Mouse (Mus musculus) heart, adult 2 months (tissue): ENCODE data around the gene Serpina5. TPM values are rescaled to one million over a fixed set of nuclear protein-coding genes. Genes with fewer than 3 reads are reported as not detected.
"Not testable (repeated sequence)": the region's sequence is repeated elsewhere in the genome, so short reads cannot be mapped to it uniquely, and the experiment has no call there.

Experiments
- DNase-seq, 2 experiments: peaks; one replicate each; pipeline ENCODE4 v3.0.0; 2021
- H3K27ac ChIP-seq: fragments of 200-600 bp; 2 replicates; pipeline ENCODE4 v1.8.1; 2022
- H3K27me3 ChIP-seq: fragments of 200-500 bp; 2 replicates; pipeline ENCODE4 v1.6.1; 2012; ENCODE audit warnings: mild to moderate bottlenecking, low read length, inconsistent platforms, mixed read lengths; ENCODE audit not compliant: control insufficient read depth, insufficient read depth
- H3K36me3 ChIP-seq: fragments of 200-500 bp; 2 replicates; pipeline ENCODE4 v1.6.1; 2012; ENCODE audit warnings: low read length, inconsistent platforms; ENCODE audit not compliant: control insufficient read depth, insufficient read depth
- H3K4me1 ChIP-seq: fragments of 200-500 bp; 2 replicates; pipeline ENCODE4 v1.6.1; 2011; ENCODE audit warnings: low read length; ENCODE audit not compliant: control insufficient read depth, insufficient read depth
- H3K4me3 ChIP-seq: fragments of 200-600 bp; 2 replicates; pipeline ENCODE4 v1.8.1; 2022
- H3K79me2 ChIP-seq: fragments of 200-500 bp; replicated peaks from 2 replicates; pipeline ENCODE4 v1.6.1; 2012; ENCODE audit warnings: mild to moderate bottlenecking, inconsistent platforms, low read length, moderate library complexity, mixed read lengths; ENCODE audit not compliant: control insufficient read depth, insufficient read depth
- H3K9ac ChIP-seq: fragments of 200-500 bp; 2 replicates; pipeline ENCODE4 v1.6.1; 2012; ENCODE audit warnings: low read depth, mild to moderate bottlenecking, control low read depth, inconsistent platforms, low read length, mixed read lengths
- CTCF ChIP-seq: fragments of 200-600 bp; IDR thresholded peaks from 2 replicates; pipeline ENCODE4 v1.8.1; 2022; ENCODE audit warnings: antibody characterized with exemption, mild to moderate bottlenecking, moderate library complexity
- EP300 ChIP-seq: fragments of 200-500 bp; IDR thresholded peaks from 2 replicates; pipeline ENCODE4 v1.6.1; 2011; ENCODE audit warnings: low read depth, low read length, control low read depth; ENCODE audit not compliant: insufficient read depth
- POLR2A ChIP-seq: fragments of 200-500 bp; IDR thresholded peaks from 2 replicates; pipeline ENCODE4 v1.6.1; 2011; ENCODE audit warnings: mild to moderate bottlenecking, low read depth, low read length, control low read depth; ENCODE audit not compliant: insufficient read depth
- WGBS: fragments of 180-500 bp; shearing (Covaris S2); methylation state at CpG from one replicate; pipeline ENCODE4 v1.1.7; 2018; 5-methylcytosine and 5-hydroxymethylcytosine counted together
- intact Hi-C: fragments of 180-260 bp; cut with DNase I; formaldehyde crosslinking; loops from one replicate; pipeline ENCODE4 v1.15.1; 2025
- polyA plus RNA-seq: library from polyadenylated mRNA; depleted of rRNA; stranded (reverse); fragments of >200 nt; gene quantifications from 2 replicates; pipeline ENCODE4 v1.2.3, GENCODE M21; 2012
- total RNA-seq, 2 experiments: library from RNA; stranded (reverse); gene quantifications; 2 replicates each; pipeline ENCODE4 v1.2.3; 2021

Serpina5 gene
- total and polyA plus RNA-seq, 3 experiments, result not detected

GRCm38 (mm10) chr12:104108507-104108906 is 7.6 kb downstream of the Serpina5 start:
- intact Hi-C loops, result no loop called here
- Histone ChIP-seq H3K4me1 (no peaks in the 10 kb centered on the region), H3K4me3 (no peak overlapping the region), H3K9ac (no peak overlapping the region), H3K79me2 (no peaks in the 10 kb centered on the region), H3K27me3 (no peaks in the 10 kb centered on the region), H3K36me3 (no peaks in the 10 kb centered on the region), H3K27ac (no peak overlapping the region)
- TF ChIP-seq POLR2A, result no peak
- TF ChIP-seq CTCF, result no peak
- no peak for TF ChIP-seq EP300
- 71% methylated on average over 2 of the region's 2 CpGs for WGBS
- no peak for DNase-seq

DNA sequence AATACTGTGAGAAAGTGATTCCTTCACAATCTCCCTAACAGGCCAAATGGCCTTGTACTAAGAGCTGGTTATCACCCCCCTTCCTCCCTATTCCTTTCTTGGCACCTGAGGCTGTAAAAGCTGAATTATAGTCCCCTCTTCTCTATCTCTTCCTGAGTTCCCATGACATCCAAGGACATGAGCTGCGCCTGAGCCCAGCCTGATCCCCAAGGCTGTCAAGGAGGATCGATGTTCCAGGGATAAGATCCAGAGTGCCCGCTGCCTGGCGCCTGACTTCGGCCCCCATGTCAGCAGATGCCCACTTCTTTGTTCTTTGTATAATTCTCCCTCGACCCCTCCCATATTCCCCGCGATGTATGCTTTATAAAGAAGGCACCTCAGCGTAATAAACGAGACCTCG is 11.4 kb downstream of the Serpina5 start, which contains the start of gene Serpina3a:
TSS of gene Serpina3a (plus strand) at position 392 of the 400 bp plus-strand sequence.
- DNase-seq, H3K27me3 ChIP-seq, H3K36me3 ChIP-seq, H3K4me3 ChIP-seq, intact Hi-C loops, H3K79me2 ChIP-seq, H3K27ac ChIP-seq, H3K9ac ChIP-seq, H3K4me1 ChIP-seq: not testable (repeated sequence)
- 89% methylated on average over 11 of the region's 11 CpGs for WGBS

DNA sequence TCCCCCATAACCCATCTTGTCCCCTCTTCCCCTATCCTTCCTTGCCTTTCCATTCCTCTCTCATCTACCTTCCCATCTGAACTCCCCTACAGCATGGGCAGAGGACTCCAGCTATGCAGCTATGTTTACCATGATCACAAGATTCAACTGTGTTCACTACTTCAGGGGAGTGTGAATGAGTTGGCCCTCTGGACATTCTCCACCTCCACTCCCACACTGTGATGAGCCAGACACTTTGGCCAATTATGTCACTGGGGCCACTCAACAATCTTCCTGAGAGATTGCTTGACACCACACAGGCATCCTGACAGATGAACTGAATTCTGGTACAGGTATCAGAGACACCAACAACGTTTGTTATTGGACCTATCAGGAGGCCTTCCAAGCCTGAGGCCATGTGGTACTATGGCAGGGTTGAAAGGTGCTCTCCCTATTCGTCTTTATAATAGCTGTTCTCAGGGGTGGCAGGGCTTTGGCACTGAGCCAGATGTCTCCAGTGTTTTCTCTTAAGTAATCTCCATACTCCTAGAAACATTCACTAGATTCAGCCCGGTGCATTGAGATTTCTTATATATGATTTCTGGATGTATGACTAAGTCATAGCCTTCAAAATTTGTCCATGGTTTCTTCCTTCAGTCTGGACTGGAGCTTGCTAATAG is 14.1 kb downstream of the Serpina5 start:
- 34% methylated on average over 3 of the region's 3 CpGs for WGBS
- H3K4me3 ChIP-seq, result no peak overlapping the region
- intact Hi-C loops, result no loop called here

GRCm38 (mm10) chr12:104123097-104123496 is 22.2 kb downstream of the Serpina5 start:
- Histone ChIP-seq H3K27me3 (no peaks in the 10 kb centered on the region), H3K36me3 (no peaks in the 10 kb centered on the region), H3K79me2 (no peaks in the 10 kb centered on the region), H3K4me3 (no peak overlapping the region), H3K9ac (no peak overlapping the region), H3K27ac (no peak overlapping the region), H3K4me1 (peaks cover 2% of the 10 kb centered on the region)
- no peak for TF ChIP-seq CTCF
- no peak for TF ChIP-seq POLR2A
- TF ChIP-seq EP300, result no peak
- DNase-seq, result no peak
- 27% methylated on average over 1 of the region's 1 CpGs for WGBS
- intact Hi-C loops, result no loop called here

More for the DNA sequence above, 14.1 kb downstream of the Serpina5 start:
- no peak for DNase-seq
- H3K27me3 ChIP-seq, result no peaks in the 10 kb centered on the region
- no peak overlapping the region for H3K27ac ChIP-seq
- H3K36me3 ChIP-seq, result no peaks in the 10 kb centered on the region
- TF ChIP-seq CTCF, result no peak
- TF ChIP-seq EP300, result no peak
- TF ChIP-seq POLR2A, result no peak
- no peaks in the 10 kb centered on the region for H3K4me1 ChIP-seq
- no peaks in the 10 kb centered on the region for H3K79me2 ChIP-seq
- H3K9ac ChIP-seq, result no peak overlapping the region

DNA sequence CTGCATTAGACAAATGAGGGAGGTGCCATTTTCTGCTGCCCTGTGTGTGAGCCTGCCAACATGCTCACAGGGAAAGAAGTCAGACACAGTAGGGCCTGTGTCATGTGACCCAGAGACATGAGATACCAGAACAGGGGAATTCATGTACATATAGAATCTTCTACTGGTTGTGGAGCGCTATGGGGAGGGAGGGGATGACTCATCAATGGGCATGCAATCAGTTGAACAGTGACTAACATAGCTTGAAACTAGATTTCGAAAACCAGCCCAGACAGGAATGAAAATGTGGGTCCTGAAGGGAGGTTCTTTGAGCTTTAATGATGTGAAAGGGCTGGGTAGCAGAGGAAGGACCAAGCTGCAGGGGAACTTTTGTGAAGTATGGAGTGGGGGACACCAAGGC is 23.1 kb downstream of the Serpina5 start:
- DNase-seq, result no peak
- no peaks in the 10 kb centered on the region for H3K27me3 ChIP-seq
- H3K9ac ChIP-seq, result no peak overlapping the region
- 86% methylated on average over 2 of the region's 2 CpGs for WGBS
- H3K4me1 ChIP-seq, result peaks cover 2% of the 10 kb centered on the region
- H3K79me2 ChIP-seq, result no peaks in the 10 kb centered on the region
- no peak overlapping the region for H3K27ac ChIP-seq
- H3K36me3 ChIP-seq, result no peaks in the 10 kb centered on the region
- no peak overlapping the region for H3K4me3 ChIP-seq
- intact Hi-C loops, result no loop called here
- TF ChIP-seq CTCF, result no peak
- no peak for TF ChIP-seq POLR2A
- TF ChIP-seq EP300, result no peak

DNA sequence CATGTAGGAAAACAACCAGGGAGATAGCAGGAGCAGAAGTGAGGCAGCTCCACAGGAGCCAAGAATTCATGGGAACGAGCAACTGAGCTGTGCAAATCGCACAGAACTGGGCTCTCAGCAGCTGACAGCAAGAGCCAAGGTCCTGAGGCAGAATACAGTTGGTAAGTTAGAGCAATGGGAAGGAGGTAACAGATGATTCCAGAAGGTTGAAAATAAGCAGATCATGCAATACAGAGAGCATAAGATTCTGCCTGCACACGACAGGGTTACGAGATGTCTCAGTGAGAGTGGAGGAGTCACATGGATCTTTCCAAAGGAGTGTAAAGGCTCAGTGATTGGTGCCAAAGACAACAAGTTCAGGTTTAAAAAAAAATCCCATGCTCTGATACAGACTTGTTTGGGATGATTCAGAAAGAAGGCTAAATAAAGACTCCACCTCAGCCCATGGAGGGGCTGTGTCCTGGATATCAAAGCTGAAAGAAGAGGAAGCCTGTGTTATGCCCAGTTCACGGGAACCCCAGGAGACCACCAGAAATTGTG is 24.2 kb downstream of the Serpina5 start:
- WGBS, result 28% methylated on average over 5 of the region's 5 CpGs
- Histone ChIP-seq H3K9ac (no peak overlapping the region), H3K27ac (no peak overlapping the region), H3K4me3 (no peak overlapping the region), H3K27me3 (no peaks in the 10 kb centered on the region), H3K4me1 (peaks cover 2% of the 10 kb centered on the region), H3K79me2 (no peaks in the 10 kb centered on the region), H3K36me3 (no peaks in the 10 kb centered on the region)
- intact Hi-C loops, result no loop called here
- TF ChIP-seq CTCF, result no peak
- no peak for TF ChIP-seq EP300
- no peak for TF ChIP-seq POLR2A
- no peak for DNase-seq
